Mouse (Mus musculus) heart, adult 9 months (tissue): ENCODE data around the gene Hpcal4.

ENCODE experiments used
- DNase-seq, 2 experiments: peaks; one replicate each; pipeline ENCODE4 v3.0.0; 2022; ENCODE audit warnings: low spot score in 2 of 2

The Hpcal4 gene

GRCm38 (mm10) chr4:123237386-123238266 is 54.6 kb downstream of the Hpcal4 start:
- peak; percentile 88 to 89 for DNase-seq

GRCm38 (mm10) chr4:123239361-123240203 is 56.6 kb downstream of the Hpcal4 start:
- peak; percentile 85 to 89 for DNase-seq
